Mouse (Mus musculus): Measurements from ENCODE around the gene Gm20388.
"Not testable (repeated sequence)": the region's sequence is repeated elsewhere in the genome, so short reads cannot be mapped to it uniquely, and the experiment has no call there.

The Gm20388 gene

DNA sequence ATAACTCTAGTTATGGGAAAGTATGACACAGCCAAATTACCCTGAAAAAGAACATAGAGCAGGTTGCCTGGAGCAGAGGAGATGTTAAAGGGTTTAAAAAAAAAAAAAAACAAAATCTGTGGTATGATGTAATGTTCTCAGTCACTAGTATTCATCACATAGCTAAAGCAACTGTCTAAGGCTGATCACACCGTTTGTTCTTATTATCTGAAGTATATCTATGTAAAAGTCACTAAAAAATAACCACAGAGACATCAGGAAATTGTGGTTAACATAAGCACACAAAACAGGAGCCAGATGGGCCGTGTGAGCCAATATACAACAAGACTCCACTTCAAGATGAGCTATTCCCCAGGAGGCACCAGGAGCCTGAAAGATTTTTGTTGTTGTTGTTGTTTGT is 3089.7 kb downstream of the Gm20388 start:
- no peak for DNase-seq (ENCODE audit: low spot score in 2 of 2)

DNA sequence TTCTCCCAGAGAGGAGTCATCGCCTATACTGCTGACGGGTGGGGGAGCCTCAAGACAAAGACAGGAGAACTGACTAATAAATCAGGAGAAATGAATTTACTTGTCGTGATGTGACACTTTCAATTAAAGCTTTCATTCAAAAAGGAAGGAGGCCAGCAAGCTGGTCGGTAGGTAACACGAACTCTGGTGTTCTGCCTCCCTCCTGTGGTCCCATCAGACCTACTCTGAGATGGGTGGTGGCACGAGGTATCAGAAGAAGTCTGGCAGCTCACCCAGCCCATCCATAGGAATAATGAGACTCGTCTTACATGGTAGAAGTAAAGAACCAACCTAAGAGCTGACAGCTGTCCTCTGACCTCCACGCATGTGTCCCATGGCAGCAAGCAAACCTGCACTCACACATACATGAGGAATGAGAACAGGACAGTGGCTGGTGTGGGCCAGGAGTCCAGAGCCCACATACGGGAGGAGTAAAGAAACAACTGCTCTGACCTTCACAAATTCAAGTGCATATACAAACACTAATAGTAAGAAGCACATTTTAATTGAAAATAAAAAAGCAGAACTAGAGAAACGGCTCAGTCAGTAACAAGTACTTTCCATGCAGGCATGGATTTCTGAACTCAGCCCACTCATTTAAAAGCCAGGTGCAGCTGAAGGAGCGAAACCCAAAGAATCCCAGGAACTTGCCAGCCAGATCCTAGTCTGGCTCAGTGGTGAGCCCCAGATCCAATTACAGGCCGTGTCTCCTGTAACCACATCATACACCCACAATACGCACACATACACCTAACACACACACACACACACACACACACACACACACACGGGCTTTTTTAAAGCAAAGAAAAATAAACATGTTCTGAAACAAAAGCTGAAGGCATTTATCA is 3093.6 kb downstream of the Gm20388 start:
- no peak for DNase-seq (ENCODE audit: low spot score in 2 of 2)

DNA sequence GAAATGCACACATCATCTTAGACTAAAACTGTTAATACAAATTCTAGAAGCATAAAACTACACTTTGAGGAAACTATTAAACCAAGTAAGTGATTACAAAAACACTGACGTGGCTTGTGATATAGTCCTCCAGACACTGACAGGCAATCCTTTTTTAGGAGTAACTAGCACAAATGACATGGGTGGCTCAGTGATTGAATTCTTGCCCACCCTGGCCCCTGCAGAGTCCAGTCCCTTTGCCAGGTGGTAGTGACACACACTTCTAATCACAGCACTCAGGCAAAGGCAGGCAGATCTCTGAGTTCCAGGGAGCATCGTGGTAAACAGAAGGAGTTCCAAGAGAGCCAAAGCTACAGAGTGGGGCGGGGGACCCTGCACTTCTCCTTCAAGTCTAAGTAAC is 3094.7 kb downstream of the Gm20388 start:
- no peak for DNase-seq (ENCODE audit: low spot score in 2 of 2)

DNA sequence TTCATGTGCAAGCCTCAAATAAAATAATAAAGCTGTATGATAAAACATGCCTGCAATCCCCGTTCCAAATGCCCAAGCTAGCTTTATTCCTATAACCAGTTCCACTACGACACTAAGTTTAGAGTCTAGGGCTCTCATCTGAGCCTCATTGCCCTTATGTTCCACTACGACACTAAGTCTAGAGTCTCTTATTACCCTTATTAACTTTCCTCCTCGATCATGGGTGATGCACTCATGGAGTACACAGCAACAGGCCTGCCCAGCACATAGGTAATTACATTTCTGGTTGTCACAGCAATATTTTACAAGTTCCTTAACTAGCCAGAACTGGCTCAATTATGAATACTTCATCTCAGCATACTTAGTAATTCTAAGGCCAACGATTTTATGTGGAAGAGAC is 3095.2 kb downstream of the Gm20388 start:
- no peak for DNase-seq (ENCODE audit: low spot score in 2 of 2)

DNA sequence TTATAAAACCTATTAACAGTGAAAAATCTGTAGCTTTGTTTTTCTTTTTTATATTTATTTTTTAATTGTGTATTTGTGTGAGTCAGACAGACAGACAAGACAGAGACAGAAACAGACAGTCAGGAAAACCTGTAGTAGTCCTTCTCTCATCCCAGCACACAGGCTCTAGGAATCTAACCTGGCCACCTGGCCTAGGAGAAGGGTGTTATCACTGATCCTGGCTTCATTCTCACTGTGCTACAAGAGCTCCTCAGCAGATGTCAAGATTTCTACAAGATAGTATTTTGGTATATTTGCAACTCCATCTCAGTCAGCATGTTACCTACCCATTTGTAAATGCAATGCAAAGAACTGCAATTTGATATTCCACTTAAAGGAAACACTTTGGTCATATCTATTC is 3100.7 kb downstream of the Gm20388 start:
- DNase-seq (ENCODE audit: low spot score in 2 of 2) = no peak

DNA sequence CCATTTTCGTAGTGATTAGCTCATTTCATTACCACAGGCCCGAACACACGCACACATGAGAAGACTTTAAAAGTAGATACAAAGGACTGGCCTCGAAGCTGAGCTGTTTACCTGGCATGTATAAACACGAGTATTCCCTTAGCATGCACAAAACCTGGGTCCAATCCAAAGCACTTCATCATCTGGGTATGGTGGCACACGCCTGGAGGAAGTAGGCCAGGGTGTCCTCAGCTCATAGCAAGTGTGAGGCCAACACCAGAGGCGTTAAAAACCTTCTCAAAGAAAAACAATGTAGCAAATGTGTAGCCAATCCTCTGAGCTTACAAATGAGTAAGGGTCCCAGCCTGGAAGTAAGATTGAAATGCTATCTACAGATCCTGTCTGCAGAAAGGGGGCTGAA is 3103.8 kb downstream of the Gm20388 start:
- no peak for DNase-seq (ENCODE audit: low spot score in 2 of 2)

DNA sequence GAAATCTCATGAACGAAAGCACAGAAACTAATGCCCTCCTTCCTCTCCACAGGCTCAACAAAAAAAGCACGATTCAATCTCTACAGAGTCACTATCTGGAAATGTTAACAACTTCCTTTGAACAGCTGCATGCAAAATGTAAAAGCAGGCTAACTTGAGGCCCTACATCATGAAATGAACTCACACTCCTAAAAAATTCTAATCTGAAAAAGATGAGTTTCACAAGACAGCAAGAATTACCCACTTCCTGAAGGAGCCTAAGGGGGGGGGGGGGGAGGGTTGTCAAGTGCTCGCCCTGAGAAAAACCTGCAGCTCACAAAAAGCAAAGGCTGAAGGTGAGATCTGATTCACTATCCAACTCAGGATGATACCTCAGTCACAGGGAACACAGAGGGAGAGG is 3104.4 kb downstream of the Gm20388 start:
- no peak for DNase-seq (ENCODE audit: low spot score in 2 of 2)

DNA sequence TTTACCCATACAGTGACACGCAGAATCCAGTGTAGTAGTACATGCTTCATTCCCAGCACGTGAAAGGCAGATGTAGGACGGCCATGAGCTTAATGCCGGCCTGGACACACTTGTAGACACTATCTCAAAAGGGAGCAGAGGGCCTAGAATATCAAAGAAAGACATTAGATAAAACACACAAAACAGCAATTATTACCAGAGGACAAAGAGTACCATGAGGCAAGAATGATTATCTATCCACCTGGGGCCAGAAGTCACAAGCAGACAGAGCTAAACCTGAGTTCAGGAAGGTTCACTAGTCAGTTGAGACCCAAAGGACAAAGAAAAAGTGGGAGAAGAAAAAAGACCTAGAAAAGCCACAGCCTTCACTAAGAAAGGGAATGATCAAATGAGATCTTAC is 3106.5 kb downstream of the Gm20388 start:
- no peak for DNase-seq (ENCODE audit: low spot score in 2 of 2)

DNA sequence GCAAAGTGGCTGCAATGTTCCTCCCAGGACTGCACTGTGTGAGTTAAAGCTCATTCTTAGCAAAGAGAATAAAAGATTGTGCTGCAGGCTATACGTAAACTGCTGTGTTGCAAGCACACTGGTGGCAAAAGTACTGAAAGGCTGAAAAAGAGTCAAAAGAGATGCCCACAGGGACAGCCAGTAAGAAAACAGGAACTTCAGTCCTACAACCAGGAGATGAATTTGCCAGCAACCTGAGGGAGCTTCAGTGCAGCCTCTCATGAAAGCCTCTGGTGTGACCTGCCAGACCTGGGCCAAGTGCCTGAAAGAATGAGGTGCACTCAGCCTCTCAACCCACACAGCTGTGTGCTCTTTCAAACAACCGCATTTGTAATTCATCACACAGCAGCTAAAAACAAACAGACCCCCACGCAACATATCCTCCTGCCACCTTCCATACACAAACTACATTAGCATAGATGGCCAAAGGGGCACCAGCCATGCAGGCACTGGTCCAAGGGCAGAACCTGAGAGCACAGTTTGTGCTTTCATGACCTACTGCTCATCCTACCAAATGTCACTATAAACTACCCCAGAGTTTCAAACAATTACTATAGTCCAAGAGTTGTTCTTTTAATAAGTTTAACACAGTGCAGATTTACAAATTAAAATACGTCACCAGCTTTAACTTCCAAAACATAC is 3108.0 kb downstream of the Gm20388 start:
- DNase-seq (ENCODE audit: low spot score in 2 of 2) = no peak

DNA sequence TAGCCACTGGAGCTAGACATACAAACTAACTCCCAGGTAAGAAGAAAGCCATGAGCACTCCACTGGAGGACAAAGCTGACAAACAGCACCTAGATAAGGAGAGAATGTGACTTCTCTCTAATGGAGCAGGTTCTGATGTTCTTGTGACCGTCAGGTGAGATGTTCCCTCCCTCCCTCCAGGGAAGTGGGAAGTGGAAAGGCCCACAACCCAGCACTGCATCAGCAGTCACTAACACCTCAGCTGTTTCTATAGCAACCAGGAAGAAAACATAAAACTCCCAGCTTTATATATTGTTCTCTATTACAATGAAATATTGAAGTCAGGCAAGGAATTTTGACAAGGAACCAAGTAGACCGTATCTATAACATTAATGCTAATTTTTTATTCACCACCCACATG is 3109.4 kb downstream of the Gm20388 start:
- no peak for DNase-seq (ENCODE audit: low spot score in 2 of 2)

DNA sequence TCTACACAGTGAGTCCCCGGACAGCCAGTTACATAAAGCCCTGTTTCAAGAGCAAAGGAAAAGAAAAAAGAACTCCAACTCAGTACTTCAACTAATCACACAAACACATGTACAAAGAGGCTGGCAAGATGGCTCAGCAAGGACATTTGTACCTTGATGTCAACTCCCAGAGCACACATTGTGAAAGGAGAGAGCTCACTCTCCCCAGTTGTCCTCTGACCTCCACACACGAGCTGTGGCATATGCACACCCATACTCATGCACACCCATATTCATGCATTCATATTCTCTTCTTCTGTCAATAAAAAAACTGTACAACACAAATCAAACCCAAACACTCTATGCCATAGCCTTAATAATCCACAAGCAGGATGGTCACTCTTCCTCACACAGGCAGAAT is 3110.2 kb downstream of the Gm20388 start:
- no peak for DNase-seq (ENCODE audit: low spot score in 2 of 2)

DNA sequence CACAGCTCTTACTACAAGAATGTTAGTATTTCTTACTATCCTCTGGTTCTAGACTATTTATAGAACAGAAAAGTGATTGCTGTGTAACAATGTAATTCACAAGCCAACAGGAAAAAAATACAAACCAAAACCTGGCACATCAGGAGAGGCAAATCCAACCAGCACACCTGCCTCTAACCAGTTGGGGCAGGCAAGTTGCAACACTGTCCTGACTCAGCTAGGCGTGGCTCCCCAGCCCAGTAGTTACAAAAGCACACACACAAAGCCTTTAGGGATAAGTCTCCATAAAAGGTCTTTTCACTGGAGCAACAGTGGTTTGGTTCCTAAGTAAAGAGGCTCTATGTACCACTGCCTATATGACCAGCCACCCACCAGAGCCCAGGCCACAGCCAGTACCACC is 3110.6 kb downstream of the Gm20388 start:
- DNase-seq (ENCODE audit: low spot score in 2 of 2) = no peak

DNA sequence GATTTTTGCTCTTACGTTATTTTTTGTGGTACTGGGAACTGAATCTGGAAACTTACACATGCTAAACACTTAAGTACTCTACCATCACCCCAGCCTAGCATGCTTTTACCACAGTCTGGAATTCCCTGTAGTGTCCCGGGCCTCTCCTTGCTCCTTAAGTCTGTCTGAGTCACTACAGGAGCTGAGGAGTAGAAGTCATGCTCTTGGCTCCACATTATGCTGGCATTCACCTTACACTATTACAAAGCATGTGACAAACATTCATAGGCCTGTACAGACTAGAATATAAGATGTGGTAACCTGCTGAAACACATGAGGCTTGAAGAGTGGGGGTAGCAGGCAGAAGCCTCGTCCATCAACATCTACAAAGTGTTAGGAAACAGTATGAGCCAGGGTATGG is 3112.1 kb downstream of the Gm20388 start:
- no peak for DNase-seq (ENCODE audit: low spot score in 2 of 2)

DNA sequence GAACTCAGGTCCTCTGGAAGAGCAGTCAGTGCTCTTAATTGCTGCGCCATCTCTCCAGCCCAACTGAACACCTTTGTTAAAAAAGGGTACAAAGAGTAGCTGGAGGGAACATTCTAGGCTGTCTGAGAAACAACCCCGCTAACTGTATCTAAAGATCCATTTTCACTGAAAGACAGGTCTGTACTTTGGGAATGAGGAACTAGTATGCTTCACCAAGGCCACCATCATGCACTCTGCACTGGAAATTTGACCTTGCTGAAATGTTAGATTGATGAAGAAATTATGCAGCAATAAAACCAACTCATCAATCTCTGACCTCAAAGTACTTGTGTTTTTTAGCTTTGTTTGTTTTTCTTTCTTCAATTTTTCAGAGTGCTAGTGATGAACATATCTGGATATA is 3113.6 kb downstream of the Gm20388 start:
- no peak for DNase-seq (ENCODE audit: low spot score in 2 of 2)

DNA sequence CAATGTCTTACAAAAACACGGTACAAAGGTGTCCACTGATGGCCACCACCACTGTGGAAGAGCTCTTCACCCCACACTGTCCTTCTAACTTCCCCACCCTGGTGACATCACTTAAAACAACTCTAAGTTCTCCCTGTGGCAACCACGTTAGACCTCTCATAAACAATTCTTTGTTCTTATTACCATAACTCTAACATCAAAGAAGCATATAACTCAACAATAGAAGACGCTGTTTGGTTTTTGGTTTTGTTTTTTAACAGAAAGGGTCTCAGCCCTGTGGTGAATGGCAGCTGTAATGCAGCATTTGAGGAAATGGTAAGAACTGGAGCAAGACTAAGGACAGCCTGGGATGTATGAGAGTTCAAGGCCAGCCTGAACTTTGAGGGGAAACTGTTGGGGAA is 3115.3 kb downstream of the Gm20388 start:
- no peak for DNase-seq (ENCODE audit: low spot score in 2 of 2)

DNA sequence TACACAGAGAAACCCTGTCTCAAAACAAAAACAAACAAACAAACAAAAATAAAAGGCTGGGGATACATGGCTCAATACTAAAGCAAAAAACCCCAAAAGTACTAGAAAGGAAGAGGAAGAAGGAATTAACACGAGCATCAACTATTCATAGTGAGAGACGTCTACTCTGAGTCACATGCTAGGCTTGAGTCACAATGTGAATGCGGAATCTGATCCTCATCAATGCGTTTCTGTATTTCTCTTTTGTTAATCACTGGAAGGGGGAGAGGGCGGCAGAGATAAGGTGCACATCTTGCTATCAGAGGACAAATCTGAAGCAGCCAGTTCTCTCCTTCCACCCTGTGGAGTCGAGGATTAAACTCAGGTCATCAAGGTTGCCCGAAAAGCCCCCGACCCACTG is 3117.1 kb downstream of the Gm20388 start:
- no peak for DNase-seq (ENCODE audit: low spot score in 2 of 2)

DNA sequence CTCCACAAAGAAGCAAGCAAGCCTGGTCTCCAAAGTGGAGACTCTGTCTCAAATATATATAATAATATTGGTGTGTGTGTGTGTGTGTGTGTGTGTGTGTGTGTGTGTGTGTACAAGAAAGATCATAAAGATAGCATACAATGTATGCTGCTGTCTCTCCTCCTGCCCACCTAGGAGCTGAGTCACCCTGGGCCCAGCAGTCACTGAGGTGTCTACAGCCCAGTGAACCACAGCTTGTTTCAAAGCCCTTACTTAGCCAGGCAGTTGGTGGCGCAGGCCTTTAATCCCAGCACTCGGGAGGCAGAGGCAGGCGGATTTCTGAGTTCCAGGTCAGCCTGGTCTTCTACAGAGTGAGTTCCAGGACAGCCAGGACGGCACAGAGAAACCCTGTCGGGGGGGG is 3119.4 kb downstream of the Gm20388 start:
- DNase-seq (ENCODE audit: low spot score in 2 of 2) = not testable (repeated sequence)

DNA sequence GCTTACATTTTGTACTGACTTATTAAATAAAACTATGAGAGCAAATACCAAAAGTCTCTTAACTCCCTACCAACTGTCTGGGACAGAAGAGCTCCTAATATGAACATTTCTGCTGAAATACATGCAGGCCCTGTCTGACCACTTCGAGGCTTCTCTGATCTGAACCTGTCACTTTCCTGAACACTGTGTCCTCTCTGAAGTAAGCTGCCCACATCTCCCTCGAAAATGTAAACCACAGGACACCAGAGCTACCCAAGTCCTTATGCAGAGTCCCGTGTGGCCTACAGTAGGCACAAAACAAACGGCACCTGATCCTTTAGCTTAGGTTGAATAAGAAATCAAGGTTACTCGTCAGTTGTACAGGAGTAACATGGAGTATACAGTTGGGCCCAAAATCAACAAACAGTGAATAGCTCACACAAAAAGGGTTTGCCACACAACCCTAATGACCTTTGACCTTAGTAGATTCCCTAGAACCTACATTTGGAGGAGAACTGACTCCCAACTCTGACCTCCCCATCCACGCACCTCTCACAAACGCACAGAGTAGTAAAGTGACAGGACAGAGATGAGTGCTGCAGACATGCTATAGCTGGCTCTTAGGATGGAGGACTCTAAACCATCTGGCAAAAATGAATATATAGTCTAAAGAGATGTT is 3120.8 kb downstream of the Gm20388 start:
- no peak for DNase-seq (ENCODE audit: low spot score in 2 of 2)

DNA sequence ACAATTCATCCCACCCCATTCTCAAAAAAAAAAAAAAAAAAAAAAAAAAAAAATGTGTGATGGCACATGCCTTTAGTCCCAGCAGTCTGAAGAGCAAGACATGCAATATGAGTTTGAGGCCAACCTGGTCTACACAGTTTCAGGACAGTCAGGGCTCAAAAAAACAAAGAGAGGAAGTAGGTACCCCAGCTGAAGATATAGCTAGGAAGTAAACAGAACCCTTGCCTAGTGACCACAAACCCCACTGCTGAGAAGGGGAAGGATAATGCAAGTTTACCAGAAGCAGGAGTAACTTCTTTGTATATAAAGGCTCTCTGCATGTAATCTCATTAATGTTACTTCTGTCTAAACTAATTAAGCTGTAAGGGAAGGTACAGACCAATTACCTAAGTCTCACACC is 3122.1 kb downstream of the Gm20388 start:
- no peak for DNase-seq (ENCODE audit: low spot score in 2 of 2)

DNA sequence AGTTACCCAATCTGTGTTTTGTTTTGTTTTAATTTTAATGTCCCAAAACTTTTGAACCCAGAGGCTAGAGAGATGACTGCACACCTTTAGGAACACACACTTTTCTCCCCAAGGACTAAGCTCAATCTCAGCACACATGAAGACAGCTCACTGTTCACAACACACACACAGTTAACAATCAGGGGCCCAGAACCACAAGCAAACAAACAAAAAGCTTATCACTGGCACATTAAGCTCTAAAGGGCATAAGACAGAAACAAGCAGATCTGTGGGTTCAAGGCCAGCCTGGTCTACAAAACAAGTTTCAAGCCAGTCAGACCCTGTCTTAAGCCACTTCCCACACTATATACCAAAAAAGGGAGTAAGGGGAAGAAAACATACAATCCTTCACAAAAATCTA is 3122.8 kb downstream of the Gm20388 start:
- DNase-seq (ENCODE audit: low spot score in 2 of 2) = no peak

DNA sequence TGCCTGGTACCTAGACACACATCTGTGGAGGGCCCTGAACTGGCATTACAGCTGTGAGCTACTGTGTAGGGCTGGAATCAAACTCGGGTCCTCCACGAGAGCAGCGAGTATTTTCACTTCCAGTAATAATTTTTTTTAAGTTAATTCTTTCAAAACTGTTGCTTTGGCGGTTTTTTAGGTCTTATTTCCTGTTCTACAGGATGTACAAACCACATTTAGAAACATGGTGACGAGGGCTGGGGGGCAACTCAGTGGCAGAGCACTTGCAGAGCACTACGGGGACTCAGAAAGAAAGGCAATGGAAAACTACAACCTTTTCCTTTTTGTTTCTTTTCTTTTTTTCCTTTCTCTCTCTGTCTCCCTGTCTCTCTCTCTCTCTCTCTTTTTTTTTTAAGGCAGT is 3123.5 kb downstream of the Gm20388 start:
- no peak for DNase-seq (ENCODE audit: low spot score in 2 of 2)

DNA sequence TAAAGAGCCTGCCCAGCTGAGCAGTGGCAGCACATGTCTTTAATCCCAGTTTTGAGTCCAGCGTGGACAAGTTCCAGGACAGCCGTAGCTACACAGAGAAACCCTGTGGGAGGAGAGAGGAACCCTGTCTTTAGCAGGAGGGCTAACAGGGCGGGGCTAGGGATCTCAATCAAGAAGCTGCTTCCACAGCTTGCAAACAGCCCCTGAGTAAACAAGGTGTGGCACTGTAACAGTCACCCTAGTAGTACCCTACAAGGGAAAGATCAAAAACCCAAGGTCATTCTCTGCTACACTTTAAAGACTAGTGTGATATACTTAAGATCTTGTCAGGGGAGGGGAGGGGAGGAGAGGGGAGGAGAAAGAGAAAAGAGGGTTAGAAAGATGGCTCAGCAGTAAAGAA is 3126.3 kb downstream of the Gm20388 start:
- no peak for DNase-seq (ENCODE audit: low spot score in 2 of 2)

DNA sequence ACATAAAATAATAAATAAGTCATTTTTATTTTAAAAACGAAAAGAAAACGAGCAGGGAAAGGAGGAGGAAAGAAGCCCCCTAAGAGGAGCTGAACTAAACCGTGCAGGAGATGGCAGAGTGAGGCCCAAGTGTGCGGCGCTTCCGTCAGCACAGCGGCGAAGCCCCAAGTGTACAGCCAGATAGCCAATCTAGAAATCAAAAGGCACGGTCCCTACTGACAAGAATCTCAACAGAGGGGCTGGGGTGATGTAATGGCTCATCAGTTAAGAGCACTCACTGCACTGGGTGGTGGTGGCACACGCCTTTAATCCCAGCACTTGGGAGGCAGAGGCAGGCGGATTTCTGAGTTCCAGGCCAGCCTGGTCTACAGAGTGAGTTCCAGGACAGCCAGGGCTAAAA is 3126.8 kb downstream of the Gm20388 start:
- DNase-seq (ENCODE audit: low spot score in 2 of 2) = no peak

All from frontal cortex, postnatal 25 days (tissue).